Mouse (Mus musculus) MEL (cell line): ENCODE data around the gene Tbc1d23.

Experiments used
- CTCF ChIP-seq, 3 experiments: IDR thresholded peaks in 2 of 3; conservative IDR thresholded peaks in 1 of 3; 2 replicates each; pipeline ENCODE4 v1.5.1; 2011 to 2012; ENCODE audit warnings: low read length in 3 of 3, low read depth in 2 of 3, mild to moderate bottlenecking in 2 of 3, improper control_type of control experiment in 1 of 3, inconsistent platforms in 1 of 3, mixed read lengths in 1 of 3, moderate library complexity in 1 of 3; ENCODE audit not compliant: control insufficient read depth in 1 of 3, insufficient read depth in 1 of 3, poor library complexity in 1 of 3, severe bottlenecking in 1 of 3
- ELF1 ChIP-seq: IDR thresholded peaks from 2 replicates; pipeline ENCODE4 v1.6.1; 2014; ENCODE audit warnings: low read depth, mild to moderate bottlenecking, inconsistent platforms, low read length, improper control_type of control experiment, moderate library complexity
- EP300 ChIP-seq, 2 experiments: IDR thresholded peaks; 2 replicates each; pipeline ENCODE4 v1.6.1; 2011; ENCODE audit warnings: improper control_type of control experiment in 2 of 2, low read length in 2 of 2, low read depth in 1 of 2, mild to moderate bottlenecking in 1 of 2
- GABPA ChIP-seq: IDR thresholded peaks from 2 replicates; pipeline ENCODE4 v1.6.1; 2012; ENCODE audit warnings: low read depth, mild to moderate bottlenecking, inconsistent platforms, low read length, improper control_type of control experiment, moderate library complexity
- JUND ChIP-seq: IDR thresholded peaks from 2 replicates; pipeline ENCODE4 v1.6.1; 2011; ENCODE audit warnings: low read depth, mild to moderate bottlenecking, improper control_type of control experiment, low read length
- MAFK ChIP-seq: IDR thresholded peaks from 2 replicates; pipeline ENCODE4 v1.6.1; 2011; ENCODE audit warnings: low read depth, mild to moderate bottlenecking, low read length, improper control_type of control experiment, borderline replicate concordance
- MAX ChIP-seq: IDR thresholded peaks from 2 replicates; pipeline ENCODE4 v1.6.1; 2011; ENCODE audit warnings: low read length, improper control_type of control experiment
- MYB ChIP-seq: IDR thresholded peaks from 2 replicates; pipeline ENCODE4 v1.6.1; 2011; ENCODE audit warnings: mild to moderate bottlenecking, low read depth, low read length, improper control_type of control experiment
- POLR2A ChIP-seq, 2 experiments: IDR thresholded peaks; 2 replicates each; pipeline ENCODE4 v1.6.1; 2011 to 2012; ENCODE audit warnings: low read length in 2 of 2, mild to moderate bottlenecking in 2 of 2, control low read depth in 1 of 2, improper control_type of control experiment in 1 of 2, low read depth in 1 of 2, moderate library complexity in 1 of 2; ENCODE audit not compliant: control insufficient read depth in 1 of 2, insufficient read depth in 1 of 2, poor library complexity in 1 of 2
- POLR2AphosphoS5 ChIP-seq: IDR thresholded peaks from 2 replicates; pipeline ENCODE4 v1.6.1; 2012; ENCODE audit warnings: low read depth, borderline replicate concordance, mild to moderate bottlenecking, inconsistent platforms, low read length, moderate library complexity, mixed read lengths
- SIN3A ChIP-seq: IDR thresholded peaks from 2 replicates; pipeline ENCODE4 v1.6.1; 2012; ENCODE audit warnings: low read length, improper control_type of control experiment, inconsistent platforms
- TBP ChIP-seq: IDR thresholded peaks from 2 replicates; pipeline ENCODE4 v1.8.0; 2011; ENCODE audit warnings: low read depth, low read length, improper control_type of control experiment
- USF1 ChIP-seq: IDR thresholded peaks from 2 replicates; pipeline ENCODE4 v1.6.1; 2014; ENCODE audit warnings: low read depth, mild to moderate bottlenecking, inconsistent platforms, low read length, improper control_type of control experiment, moderate library complexity
- ZKSCAN1 ChIP-seq: IDR thresholded peaks from 2 replicates; pipeline ENCODE4 v1.6.1; 2012; ENCODE audit warnings: low read depth, mild to moderate bottlenecking, inconsistent platforms, low read length, improper control_type of control experiment, moderate library complexity

GRCm38 (mm10) chr16:57259356-57260083 lies 28.2 kb upstream of the Tbc1d23 start:
- no peak for TF ChIP-seq POLR2A (IDR thresholded peaks at IDR 0.05; ENCODE audit: control insufficient read depth in 1 of 2, insufficient read depth in 1 of 2, low read depth in 1 of 2, low read length in 2 of 2, poor library complexity in 1 of 2)
- TF ChIP-seq EP300 (IDR thresholded peaks at IDR 0.05; ENCODE audit: low read depth in 1 of 2, low read length in 2 of 2): no peak
- no peak for TF ChIP-seq CTCF (IDR thresholded peaks at IDR 0.05 in 2 of 3, conservative IDR thresholded peaks at IDR 0.05 in 1 of 3; ENCODE audit: control insufficient read depth in 1 of 3, insufficient read depth in 1 of 3, low read depth in 2 of 3, low read length in 3 of 3, poor library complexity in 1 of 3, severe bottlenecking in 1 of 3)
- no peak for TF ChIP-seq USF1
- TF ChIP-seq MAFK: no peak
- no peak for TF ChIP-seq SIN3A
- TF ChIP-seq ZKSCAN1: no peak
- TF ChIP-seq POLR2AphosphoS5: no peak
- no peak for TF ChIP-seq JUND
- no peak for TF ChIP-seq MYB
- no peak for TF ChIP-seq TBP
- TF ChIP-seq MAX: no peak
- no peak for TF ChIP-seq GABPA
- no peak for TF ChIP-seq ELF1
